Mouse (Mus musculus) lung, postnatal 4 days (tissue): ENCODE results near the gene Tenm4.
A peak's percentile ranks its signal among the peaks of the same experiment; 100 is the strongest.
"Not testable (repeated sequence)": the region's sequence is repeated elsewhere in the genome, so short reads cannot be mapped to it uniquely, and the experiment has no call there.

Experiments
- DNase-seq, 2 experiments: peaks; one replicate each; pipeline ENCODE4 v3.0.0; 2021

Gene Tenm4

DNA sequence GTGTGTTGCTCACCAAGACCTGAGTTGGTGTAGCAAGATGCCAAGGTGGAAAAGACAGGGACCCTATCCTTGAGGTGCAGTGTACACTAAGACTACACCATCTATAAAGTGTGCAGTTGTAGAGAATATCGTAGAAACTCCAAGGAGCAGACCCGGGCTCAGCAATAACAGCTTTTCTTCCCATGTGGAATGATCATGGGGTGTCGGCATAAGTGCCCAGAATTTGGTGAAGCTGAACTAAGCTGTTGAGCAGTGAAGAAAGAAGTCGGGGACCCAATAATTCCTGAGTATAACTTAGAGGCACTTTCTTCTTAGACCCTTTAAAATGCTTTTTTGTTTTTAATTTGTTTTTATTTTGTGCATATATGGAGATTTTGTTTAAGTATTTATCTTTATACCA, 426.8 kb downstream of the Tenm4 start:
- no peak for DNase-seq

DNA sequence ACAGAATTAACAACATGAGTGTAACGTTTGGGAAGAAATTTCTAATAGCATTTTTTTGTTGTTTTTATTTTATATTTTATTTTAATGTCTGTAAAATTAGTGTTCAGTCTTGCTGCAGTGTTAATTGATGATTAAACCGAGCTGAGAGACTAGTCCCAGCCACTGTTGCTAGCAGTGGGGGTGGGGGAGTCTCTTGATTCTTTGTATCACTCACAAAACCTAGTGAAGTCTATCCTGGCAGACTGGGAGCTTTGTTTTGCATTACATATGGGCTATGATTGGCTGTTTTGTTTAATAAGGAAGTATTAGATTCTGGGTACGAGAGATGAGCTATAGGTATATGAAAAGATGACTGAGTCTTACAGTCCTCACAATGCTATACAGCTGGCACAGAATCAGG, 428.0 kb downstream of the Tenm4 start:
- no peak for DNase-seq

DNA sequence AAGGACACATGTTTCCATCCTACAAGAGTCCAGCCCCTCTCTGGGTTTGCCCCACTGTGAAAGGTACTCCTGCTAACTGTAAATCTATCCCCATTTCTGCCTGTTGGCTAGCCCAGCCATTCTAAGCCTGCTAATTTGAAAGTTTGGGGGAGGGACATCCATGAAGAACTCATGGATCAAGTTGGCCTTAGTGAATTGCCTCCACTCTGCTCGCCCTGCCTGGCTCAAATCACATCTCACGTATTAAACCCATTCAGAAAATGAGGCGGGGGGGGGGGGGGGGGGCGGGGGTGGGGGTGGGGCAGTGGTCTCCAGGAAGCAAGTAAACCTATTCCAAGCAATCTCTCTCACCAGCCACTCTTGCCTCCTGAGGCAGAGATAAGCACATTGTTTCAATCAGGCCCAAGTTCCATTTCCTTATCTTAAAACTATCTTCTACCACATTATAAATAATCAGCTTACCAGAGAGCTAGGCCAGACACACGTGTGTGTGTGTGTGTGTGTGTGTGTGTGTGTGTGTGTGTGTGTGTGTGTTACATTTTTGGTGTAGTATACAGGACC, 429.4 kb downstream of the Tenm4 start:
- no peak for DNase-seq

DNA sequence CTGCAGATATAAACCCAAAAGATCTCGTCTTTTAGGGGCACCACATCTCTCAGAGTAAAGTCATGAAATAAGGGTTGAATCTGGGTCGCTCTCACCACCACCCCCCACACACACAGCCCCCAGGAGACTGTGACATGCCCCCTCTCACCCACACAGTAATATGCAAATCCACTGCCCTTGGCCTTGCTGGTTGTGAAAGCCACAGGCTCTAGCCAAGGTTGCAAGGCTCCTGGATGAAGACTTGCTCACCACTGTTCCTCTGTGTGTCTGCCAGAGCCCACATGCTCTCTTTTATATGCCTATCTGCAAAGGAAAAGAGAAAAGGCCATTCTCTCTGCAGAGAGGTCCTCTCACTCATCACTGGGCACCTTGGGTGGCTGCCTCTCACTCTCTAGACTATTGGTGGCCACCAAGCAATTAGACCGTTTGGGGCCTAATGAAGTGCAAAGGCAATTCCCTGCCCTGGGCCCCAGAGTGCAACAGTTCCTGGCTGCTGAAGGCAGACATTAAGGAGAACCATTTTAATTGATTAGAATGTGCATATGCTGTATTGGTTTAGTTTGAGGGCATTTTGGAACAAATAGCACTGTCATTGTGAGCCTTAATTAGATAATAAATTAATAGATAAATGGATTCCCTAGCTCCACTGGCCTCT, 433.2 kb downstream of the Tenm4 start:
- DNase-seq, result no peak

DNA sequence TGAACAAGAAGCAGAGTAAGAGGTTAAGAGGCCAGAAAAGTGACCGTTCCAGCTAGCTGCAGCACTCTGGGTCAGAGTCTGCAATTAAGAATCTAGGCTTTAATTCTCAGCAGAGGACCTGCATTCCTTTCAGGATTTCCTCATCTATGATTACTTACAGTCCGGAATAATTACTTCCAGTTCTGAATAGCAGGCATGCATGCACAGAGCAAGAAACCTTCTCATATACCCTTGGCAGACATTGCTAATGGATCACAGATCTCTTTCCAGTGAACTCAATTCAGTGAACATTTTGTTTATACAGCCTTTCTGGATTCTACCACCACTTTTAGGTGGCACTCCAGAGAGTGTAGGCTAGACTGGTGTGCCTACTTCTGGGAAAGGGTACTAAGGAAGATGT, 434.3 kb downstream of the Tenm4 start:
- no peak for DNase-seq

DNA sequence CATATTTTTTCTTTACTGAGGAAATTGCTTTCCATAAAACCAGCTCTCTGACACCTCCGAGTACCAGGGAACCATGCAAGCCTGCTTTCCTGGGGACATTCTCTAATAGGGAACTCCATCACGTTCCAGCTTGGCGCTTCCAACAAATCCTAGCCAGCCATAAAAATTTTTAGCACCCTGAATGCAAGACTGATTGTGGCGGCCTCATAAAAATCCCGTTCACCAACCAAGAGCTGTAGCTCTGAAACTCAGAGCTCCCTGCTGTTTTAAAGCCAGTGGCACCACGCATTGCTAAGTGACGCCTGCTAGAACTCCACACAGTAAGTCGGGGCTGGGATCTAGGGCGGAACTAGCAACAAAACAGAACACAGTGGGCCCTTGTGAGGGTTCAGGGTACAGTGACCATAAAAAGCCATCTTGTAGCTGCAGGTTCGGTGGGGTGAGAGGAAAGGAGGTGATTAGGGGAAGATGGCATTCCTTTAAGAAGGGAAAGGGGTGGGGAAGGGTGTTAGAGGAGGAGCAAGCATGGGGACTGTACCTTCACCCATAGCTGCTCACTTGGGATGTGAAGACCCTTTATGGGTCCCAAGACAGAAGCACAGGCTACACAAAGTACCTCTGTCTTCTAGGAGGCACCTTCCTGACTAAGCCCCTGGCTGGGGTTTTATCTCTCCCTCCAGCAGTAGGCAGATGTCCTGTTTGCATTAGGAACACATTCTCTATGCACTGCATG, 439.0 kb downstream of the Tenm4 start:
- no peak for DNase-seq

DNA sequence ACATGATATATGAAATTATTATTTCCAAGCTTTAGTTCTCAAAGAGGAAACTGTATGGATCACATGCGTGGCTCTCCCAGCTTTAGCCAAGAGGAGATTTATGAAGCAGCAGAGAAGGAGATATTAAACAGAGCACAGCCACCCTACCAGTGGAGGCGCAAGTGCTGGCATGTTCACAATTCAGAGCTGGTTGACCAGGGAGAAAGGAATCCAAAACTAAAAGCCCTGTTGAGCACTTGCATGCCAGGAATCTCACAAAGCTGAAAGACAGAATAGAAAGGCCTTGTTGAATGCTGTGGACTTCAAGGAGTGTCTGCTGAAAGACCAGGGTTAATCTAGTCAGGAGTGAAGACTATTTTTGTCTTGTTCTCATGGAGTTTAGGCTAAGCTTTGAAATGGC, 446.3 kb downstream of the Tenm4 start:
- no peak for DNase-seq

DNA sequence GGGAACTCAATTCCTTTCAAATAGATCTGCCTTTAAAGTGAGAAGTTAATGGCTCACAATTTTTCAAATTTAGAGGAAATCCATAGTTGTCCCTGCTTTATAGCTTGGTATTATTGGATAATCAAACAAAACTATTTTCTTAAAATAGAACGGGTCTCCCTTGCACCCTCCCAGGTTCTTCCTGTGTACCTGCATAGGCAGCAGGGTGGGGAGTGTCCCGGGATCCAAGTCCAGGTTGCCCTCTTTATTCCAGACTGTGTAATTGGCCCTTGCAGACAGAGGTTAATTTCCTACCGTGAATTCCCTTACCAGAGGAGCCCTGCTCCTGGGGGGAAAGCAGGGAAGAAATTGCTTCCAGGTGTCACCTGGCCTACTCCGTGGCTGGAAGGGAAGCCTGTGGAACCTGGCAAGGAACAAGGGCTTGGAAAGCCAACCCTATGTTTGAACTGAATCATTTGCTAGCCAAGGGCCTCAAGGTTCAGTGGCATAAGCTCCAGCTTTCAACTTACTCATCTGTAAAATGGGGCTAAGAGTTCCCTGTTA, 449.0 kb downstream of the Tenm4 start:
- DNase-seq, result no peak

DNA sequence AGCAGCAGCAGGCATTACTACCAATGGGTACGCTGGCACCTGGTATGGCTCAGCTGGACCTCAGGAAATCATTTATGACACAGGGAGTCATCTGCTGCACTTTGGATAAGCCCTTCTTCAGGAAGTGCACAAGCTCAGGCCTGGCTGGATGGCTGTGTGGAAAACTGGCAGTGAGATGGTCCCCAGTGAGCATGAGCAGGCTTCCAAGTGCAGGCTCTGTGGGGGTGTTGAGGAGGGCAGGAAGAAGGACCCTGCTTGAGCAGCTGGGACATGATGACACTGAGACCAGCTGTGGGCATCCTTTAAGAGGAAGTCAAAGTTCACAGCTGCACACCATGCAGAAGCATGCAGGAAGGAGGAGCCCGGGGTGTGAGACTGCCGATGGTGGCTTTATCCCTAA, 455.3 kb downstream of the Tenm4 start:
- DNase-seq, result peak in 1 of 2 experiments; percentile 28

DNA sequence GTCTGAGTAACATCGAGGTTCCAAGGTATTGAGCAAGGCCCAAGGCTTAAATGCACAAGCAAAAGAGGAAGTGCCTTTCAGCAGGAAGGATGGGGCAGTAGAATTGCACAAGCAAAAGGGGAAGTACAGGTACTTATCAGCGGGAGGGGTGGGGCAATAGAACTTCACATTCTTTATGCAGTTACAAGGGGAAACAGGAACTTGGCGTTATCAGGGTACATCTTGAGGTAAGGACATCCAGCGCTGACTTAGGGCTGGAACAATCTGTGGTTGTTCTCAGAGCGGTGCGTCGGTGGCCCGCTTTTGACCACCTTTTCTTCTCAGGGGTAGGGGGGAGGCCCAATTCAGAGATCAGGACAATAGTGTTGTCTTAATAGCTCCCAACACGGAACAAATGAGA, 459.5 kb downstream of the Tenm4 start:
- DNase-seq, result not testable (repeated sequence)

DNA sequence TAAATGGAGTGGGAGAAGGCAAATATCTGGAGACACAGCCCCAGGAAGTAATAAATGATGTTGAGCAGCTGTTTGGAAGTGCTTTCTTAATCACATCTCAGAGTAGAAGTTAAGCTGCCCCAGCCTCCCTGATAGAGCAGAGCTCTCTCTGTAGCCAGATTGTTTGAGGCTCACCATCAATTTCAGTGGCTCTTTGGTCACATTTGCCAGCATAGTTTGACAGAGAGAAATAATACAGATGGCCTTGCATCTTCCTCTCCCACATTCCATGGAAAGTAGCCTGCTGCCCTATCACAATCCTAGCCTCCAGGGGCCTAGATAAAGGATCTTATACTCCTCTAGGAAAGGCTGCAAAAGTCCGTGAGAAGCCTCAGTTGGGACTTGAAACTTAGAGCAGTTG, 462.0 kb downstream of the Tenm4 start:
- DNase-seq, result no peak

DNA sequence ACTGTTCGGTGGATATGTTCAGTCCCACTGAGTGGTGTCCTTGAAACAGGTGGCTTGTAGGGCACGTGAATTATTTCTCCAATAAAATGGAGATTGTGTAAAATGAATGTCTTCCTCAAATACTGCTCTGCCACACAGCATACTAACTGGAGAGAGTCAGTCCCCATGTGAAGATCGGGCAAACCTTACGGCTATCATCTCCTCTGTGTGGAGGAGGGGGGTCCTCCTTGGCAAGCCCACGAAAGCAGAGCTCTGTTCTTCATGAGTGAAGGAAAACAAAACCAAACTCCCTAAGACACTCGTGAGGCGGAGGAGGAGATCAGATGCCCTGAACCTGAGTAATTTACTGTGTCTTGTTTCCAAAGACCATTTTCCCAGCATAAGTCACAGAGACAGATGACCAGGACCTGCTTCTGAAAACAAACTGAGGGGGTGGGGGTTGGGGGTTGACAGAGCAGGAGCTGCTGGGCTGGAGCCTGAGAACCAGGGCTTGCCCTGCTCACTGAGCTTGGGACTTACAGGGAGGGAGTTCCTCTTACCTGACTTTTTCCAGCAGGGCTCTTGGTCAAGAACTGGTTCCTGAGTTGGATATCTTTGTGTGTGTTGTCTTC, 464.9 kb downstream of the Tenm4 start:
- no peak for DNase-seq

DNA sequence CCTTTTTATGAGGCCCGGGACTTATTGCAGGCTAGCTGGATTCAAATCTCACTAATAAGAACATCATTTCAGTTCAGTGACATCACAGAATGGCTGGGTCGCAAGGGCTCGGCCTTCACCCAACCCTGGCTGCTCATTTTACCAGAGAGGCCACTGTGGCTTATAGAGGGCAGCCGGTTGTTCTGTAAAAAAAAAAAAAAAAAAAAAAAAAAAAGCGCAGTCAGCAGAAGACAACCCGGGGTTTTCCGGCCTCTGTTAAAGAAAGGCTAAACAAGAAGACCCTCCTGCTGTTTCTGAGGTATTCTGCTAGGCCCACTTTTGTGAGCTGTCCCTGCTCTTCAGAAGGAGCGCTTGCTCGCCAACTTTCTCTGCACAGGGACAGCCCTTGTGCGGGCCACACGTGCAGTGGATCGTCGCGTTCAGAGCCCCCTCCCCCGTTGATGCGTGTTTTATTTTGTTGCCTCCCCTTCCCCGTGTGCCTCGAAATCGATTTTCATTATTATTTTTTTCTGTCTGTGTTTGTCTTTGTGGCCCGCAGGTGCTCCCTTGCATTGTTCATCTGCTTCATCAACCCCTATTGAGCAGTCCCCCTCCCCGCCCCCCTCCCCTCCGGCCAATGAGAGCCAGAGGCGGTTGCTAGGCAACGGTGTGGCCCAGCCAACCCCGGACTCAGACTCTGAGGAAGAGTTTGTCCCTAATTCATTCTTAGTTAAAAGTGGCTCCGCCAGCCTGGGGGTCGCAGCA, 472.6 kb downstream of the Tenm4 start:
- DNase-seq, result peak in 1 of 2 experiments; percentile 39

DNA sequence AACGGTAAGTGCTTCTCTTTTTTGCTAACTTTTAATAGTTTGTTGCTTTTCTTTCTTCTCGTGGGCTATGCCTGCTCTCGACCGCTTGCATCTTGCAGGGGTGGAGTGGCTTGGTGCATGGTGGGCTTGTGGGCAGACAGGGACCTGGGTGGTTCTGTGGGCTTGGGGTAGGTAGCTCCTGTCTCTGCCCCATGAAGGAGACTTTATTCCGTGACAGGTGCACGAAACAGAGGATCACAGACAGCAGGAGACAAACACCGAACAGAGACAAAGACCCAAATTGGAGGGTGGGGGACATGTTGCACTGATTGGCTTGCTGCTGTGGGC, 473.1 kb downstream of the Tenm4 start:
- no peak for DNase-seq

DNA sequence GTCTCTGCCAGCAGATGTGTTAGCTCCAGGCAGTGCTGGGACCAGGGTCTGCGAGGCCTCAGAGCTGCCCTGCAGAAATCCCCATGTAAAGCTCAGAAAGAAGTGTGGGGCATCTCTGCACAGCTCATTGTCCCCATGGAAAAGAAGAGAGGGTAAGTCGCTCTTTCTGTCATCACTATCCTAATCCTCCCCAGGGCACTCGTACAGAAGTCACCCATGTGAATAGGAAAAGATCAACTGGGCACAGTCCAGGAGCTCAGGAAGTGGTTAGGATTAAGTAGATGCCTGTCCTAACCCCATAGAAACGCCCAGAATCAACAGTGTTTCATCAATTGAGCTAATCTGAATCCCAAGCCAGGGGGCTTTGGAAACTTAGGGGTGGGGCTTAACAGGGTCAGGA, 476.6 kb downstream of the Tenm4 start:
- DNase-seq, result no peak

DNA sequence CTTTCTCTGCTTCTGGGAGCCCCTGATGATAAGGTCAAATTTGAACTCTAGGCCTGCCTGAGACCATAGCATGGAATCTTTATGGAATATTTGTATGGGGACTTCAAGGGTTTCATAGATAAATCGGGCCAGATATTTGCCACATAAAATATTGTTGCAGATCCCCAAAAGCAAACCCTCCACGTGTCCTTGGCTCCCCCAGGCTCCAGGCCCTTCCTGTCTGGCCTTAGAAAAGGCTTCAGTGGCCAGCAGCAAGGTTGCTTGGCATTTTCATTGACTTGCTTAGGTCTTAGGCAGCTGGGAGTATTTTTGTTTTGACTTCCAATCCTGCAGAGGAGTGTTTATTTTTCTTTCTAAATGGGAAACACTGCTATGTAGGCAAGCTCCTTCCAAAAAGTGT, 477.6 kb downstream of the Tenm4 start:
- no peak for DNase-seq

DNA sequence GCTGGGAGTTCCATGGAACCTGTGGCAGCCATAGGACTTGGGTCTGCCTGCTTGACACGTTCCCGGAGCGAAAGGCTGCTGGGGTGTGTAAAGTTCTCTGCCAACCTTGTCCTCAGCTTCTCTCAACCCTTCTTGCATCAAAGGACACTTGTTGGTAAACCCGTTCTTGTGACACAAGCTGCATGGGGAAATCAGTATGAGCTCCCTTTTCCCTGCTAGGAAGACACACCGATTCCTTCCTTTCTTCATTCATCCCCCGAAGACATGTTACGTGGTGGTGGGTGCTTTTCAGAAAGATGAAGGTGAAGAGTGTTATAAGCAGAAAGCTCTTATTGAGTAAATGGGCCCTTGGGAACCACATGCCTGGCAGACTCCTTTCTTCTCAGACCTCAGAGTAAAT, 478.1 kb downstream of the Tenm4 start:
- DNase-seq, result no peak

DNA sequence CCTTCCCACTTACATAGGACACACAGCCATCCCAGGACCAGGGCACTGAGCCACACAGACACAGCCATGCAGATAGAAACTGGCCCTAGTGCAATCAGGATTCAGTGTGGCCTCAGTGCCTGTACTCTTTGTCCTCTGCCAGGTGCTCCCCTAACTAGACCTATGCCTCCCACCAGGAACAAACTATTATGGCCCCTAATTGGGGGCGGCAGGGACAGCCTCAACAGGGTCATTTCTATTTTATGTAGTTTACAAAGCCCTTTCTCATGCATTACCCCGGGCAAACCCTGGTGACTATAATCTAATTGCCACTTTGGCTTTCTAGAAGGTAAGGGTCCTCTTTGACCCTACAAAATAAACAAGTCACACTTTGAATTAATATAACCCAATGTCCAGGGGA, 479.4 kb downstream of the Tenm4 start:
- DNase-seq, result no peak

DNA sequence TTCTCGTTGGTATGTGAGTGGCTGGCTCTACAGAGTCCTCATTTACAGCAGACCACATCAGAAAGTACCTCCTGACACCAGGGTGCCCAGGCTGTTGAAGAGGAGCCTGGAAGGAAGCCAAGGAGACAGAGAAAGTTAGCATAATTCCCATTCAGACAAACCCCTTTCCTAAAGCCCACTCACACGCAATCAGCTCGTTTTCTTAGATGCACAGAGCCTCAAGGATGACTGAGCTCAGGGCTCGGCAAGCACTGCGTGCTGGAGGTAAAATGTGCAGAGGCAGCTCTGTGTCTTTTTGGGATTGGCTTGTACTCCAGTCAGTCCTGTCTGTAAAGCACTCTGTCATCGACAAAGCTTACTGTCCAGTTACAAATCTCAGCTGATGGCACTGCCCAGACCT, 480.0 kb downstream of the Tenm4 start:
- DNase-seq, result no peak

DNA sequence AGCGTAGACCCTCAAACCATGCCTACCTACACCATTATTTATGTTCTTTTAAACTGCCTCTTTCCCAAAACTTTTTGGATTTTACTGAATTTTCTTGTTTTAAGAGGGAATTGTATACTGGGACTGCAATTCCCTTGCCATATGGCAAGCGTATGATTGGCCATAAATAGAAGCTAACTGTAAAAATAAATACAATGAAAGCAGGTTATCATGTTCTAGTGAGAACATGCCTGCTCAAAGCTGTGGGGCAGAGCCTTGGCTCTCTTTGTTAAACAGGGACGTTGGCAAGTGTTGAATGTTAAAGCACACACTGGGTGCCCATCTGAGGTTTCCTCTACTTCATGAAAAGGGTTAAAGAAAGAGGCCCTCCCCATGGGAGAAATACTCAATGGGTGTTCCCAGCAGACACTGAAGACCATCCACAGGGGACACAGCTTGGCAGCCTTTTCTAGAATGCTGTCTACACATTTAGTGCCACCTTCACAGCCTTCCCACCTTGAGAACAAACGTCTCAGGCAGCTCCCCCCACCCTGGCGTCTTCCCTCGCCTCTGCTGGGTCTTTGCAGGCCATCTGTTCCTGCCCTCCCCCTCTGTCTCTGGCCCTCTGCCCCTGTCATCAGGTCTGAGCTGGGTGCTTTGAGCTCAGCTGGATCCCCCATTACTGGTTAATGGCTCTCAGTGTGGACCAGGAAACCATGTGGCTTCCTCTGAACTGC, 480.7 kb downstream of the Tenm4 start:
- no peak for DNase-seq

DNA sequence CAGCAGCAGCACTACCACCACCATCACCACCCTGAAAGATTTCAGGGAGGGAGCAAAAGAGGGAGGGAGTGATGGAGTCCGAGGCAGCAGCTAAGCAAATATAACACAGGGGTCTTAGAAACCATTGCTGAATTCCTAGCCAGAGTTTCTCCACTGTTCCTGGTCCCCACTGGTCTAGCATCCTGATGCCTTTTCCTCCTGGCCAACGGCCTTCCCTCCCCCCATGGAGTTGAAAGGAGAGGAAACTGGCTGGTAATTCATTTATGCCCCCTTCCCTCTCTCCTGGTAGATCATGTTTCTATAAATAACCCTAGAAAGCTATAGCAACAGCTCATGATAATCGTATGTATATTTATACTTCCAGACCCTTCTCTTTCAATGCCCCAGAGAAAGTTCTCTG, 481.8 kb downstream of the Tenm4 start:
- DNase-seq, result no peak

DNA sequence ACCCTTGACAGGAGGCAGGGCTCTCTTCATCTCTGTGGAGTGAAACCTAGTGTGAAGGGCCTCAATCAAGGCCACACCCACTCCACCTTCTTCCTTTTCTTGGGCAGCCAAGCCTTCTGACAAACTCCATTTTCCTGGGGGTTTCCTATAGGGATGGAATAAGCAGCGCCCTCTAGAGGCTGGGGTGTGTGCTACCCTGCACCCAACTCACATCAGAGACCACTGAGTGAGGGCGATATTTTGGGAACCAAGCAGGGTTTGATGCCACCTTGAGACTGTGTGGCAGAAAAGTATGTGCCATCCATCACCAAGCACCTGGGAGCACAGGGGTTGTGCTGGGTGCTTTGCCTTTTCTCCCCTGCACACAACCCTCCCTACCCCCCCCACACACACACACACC, 483.2 kb downstream of the Tenm4 start:
- DNase-seq, result no peak
